Mouse (Mus musculus) frontal cortex, adult 2 months (tissue): Measurements from ENCODE around the gene Nrf1. TPM values are rescaled to one million over a fixed set of nuclear protein-coding genes. Genes with fewer than 3 reads are reported as not detected.

Experiments
- DNase-seq, 2 experiments: peaks; one replicate each; pipeline ENCODE4 v3.0.0; 2022; ENCODE audit warnings: low spot score in 1 of 2; ENCODE audit errors: extremely low spot score in 1 of 2
- polyA plus RNA-seq: library from polyadenylated mRNA; depleted of rRNA; stranded (reverse); fragments of >200 nt; gene quantifications from 2 replicates; pipeline ENCODE4 v1.2.3, GENCODE M21; 2012

The Nrf1 gene
- polyA plus RNA-seq, 1 experiment: 26.2 TPM

DNA sequence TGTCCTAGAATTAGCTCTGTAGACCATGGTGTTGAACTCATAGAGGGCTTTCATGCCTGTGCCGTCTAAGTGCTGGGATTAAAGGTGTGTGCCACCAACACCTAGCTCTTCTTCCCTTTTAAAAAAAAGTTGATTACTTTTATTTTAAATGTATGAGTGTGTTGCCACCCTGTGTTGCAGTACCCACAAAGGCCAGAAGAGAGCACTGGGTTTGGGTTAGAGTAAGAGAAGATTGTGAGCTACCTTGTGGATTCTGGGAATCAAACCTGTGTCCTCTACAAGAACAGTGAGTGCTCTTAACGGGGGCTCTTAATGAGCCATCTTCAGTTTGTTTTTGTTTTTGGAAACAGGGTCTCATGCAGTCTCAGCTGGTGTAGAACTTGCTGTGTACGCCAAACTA is 24.7 kb downstream of the Nrf1 start:
- DNase-seq: no peak

GRCm38 (mm10) chr6:30078938-30079529 is 31.2 kb downstream of the Nrf1 start:
- no peak for DNase-seq

GRCm38 (mm10) chr6:30081339-30081738 is 33.6 kb downstream of the Nrf1 start:
- peak; percentile 4 to 77 for DNase-seq

GRCm38 (mm10) chr6:30083307-30083706 is 35.5 kb downstream of the Nrf1 start:
- no peak for DNase-seq

- no peak for DNase-seq
These were observed 37.6 kb downstream of the Nrf1 start for GRCm38 (mm10) chr6:30085351-30085750.

- peak in 1 of 2 experiments; percentile 22 for DNase-seq
These were observed 43.4 kb downstream of the Nrf1 start for GRCm38 (mm10) chr6:30091221-30091620.

DNA sequence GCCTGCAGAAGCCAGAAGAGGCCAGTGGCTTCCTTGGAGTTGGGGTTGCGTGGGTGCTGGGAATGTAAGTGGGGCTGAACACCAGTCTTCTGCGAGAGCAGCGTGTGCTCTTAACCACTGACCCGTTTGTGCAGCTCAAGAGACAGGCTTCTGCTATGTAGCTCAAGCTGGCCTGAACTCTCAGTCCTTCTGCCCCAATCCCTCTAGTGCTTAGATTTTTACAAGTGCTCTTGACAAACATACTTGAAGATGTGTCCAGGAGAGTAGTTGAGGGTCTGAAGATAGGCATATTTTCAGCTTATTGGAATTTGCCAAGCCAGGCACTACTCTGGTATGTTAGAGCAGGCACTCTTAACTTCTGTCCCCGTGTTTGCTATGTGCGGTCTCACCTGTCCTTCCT is 45.0 kb downstream of the Nrf1 start:
- no peak for DNase-seq

- no peak for DNase-seq
These were observed 54.1 kb downstream of the Nrf1 start for GRCm38 (mm10) chr6:30101773-30102415.

DNA sequence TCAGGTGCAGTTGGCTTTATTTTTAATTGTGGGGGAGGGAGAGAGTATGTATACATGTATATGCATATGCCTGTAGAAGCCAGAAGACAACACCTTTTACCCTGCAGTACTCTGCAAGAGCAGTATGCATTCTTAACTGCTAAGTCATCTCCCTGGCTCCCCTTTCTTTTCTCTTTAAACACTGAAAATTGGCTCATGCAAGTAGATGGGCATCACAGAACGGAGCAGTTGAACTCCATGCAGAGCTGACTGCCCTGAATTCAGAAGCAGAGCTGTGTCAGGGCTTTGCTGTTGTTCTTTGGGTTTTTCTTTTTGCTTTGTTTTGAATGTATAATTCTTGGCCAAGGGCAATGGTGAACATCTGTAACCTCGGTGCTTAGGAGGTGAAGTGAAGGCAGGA is 58.3 kb downstream of the Nrf1 start:
- no peak for DNase-seq

DNA sequence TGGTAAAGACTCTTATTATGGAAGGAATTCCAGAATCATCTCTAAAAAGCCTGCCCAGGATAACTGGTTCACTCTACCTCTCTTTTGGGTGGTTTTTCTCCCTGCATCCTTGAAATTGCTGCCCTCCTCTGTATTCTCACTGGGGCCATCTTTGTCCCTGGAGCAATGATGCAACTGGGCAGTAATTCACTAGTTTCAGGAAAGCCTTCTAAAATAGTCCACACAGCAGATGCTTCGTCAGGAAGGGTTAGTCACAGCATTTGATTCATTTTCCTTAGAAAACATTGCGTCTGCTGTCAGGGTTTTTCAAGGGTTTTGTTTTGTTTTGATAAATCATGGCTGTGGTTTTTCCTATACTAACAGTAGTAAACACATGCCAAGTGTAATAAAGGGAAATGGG is 59.7 kb downstream of the Nrf1 start:
- peak in 1 of 2 experiments; percentile 21 for DNase-seq

GRCm38 (mm10) chr6:30109820-30110502 is 62.2 kb downstream of the Nrf1 start:
- DNase-seq: no peak

- peak in 1 of 2 experiments; percentile 11 for DNase-seq
These were observed 64.8 kb downstream of the Nrf1 start for GRCm38 (mm10) chr6:30112349-30113132.

DNA sequence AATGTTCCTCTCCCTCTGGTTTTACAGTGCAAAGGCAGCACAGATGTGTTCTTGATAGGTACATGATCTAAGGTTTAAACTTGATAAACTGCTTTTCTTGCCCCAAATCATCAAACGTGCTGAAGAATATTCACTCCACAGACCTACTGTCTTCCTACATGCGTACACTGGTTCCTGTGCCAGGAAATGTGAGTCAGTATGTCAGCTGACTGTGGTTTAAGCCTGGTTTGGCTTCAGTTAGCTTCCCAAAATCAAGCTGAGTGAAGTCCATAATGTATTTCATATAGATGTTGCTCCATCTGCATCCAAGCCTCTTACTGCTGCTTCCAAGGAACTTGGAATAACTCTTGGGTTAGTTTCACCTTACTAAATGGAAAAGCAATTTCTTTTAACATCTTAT is 66.3 kb downstream of the Nrf1 start:
- peak in 1 of 2 experiments; percentile 51 for DNase-seq

DNA sequence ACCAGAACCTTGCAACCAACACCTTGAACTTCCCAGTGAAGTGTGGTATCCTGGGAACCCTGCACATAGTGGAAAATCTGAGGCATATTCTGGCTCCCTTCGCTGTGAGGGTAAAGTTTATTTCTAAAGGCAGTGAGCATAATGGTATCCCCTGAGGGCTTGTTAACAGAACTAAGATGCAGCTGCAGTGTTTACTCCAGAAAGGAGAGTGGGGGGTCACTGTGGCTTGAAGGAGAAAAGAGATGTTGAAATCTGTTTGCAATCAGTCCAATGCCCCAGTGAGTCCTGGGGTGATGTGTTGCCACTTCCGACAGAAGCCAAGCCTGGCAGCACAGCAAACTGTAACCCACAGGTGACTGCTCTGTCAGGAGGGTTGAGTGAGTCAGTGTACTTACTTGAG is 73.4 kb downstream of the Nrf1 start:
- no peak for DNase-seq

- no peak for DNase-seq
These were observed 73.8 kb downstream of the Nrf1 start for GRCm38 (mm10) chr6:30121600-30121999.

DNA sequence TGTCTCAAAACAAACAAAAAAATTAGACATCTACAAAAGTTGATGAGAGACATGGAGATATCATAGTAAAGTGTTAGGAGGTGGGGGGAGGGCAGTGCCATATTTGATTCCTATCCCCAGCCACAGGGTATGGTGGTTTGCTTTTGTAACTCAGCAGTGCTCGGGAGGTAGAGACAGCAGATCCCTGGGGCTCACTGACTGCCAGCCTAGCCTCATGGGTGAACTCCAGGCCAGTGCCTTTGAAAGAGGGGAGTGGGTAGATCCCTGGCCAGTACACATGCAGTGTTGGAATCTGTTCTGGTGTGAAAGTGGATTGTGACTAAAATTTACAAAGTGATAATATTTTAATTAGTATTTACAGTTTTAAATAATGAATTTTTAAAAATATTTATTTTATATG is 75.6 kb downstream of the Nrf1 start:
- no peak for DNase-seq

GRCm38 (mm10) chr6:30126060-30126459 is 78.3 kb downstream of the Nrf1 start:
- DNase-seq: no peak

DNA sequence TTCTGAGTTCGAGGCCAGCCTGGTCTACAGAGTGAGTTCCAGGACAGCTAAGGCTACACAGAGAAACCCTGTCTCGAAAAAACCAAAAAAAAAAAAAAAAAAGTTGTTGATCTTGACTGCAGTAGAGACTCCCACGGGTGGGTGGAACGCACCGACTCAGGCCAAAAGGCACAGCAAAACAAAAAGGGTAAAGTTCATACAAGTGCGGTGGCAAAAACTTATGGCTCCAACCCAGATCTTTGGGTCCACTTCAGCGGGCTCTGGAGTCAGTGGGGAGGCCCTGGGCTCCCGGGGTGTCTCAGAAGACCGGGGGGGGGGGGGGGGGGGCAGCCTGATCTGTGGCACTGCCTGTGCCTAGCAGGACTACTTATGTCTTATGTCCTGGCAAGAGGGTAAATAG is 79.0 kb downstream of the Nrf1 start:
- DNase-seq: no peak

GRCm38 (mm10) chr6:30132399-30132798 is 84.6 kb downstream of the Nrf1 start:
- no peak for DNase-seq

- no peak for DNase-seq
These were observed 87.8 kb downstream of the Nrf1 start for GRCm38 (mm10) chr6:30135590-30135989.

- DNase-seq: no peak
These were observed 89.4 kb downstream of the Nrf1 start for GRCm38 (mm10) chr6:30137227-30137626.
